Mouse (Mus musculus) midbrain, postnatal 0 days (tissue): ENCODE results near the gene Alpk1. TPM values are rescaled to one million over a fixed set of nuclear protein-coding genes. Genes with fewer than 3 reads are reported as not detected.

Source experiments
- ATAC-seq: fragments of 200-750 bp; cut with Nextera tagmentation; 2 replicates; pipeline ENCODE4 v1.8.0; 2017; ENCODE audit warnings: moderate number of reproducible peaks, mild to moderate bottlenecking, moderate TSS enrichment, moderate library complexity; ENCODE audit not compliant: low FRiP score
- DNase-seq: peaks from one replicate; pipeline ENCODE4 v3.0.0-alpha.2; 2015; ENCODE audit warnings: low spot score
- H3K27ac ChIP-seq: fragments of 300-500 bp; sonication (generic); 2 replicates; pipeline ENCODE4 v1.5.1; 2014; ENCODE audit warnings: low read depth, mild to moderate bottlenecking, low read length, mixed read lengths
- H3K27me3 ChIP-seq: fragments of 300-500 bp; sonication (generic); 2 replicates; pipeline ENCODE4 v1.6.1; 2014; ENCODE audit warnings: low read length, control low read depth, mixed read lengths; ENCODE audit not compliant: insufficient read depth
- H3K36me3 ChIP-seq: fragments of 300-500 bp; sonication (generic); 2 replicates; pipeline ENCODE4 v1.6.1; 2014; ENCODE audit warnings: low read length, control low read depth, mixed read lengths; ENCODE audit not compliant: insufficient read depth
- H3K4me1 ChIP-seq: fragments of 300-500 bp; sonication (generic); 2 replicates; pipeline ENCODE4 v1.6.1; 2014; ENCODE audit warnings: mild to moderate bottlenecking, control low read depth, antibody characterized with exemption, low read length, mixed read lengths; ENCODE audit not compliant: insufficient read depth
- H3K4me2 ChIP-seq: fragments of 300-500 bp; sonication (generic); 2 replicates; pipeline ENCODE4 v1.6.1; 2014; ENCODE audit warnings: low read depth, mild to moderate bottlenecking, low read length, mixed read lengths; ENCODE audit not compliant: poor library complexity, severe bottlenecking
- H3K4me3 ChIP-seq: fragments of 300-500 bp; sonication (generic); 2 replicates; pipeline ENCODE4 v1.5.1; 2014; ENCODE audit warnings: low read depth, mild to moderate bottlenecking, low read length, moderate library complexity
- H3K9ac ChIP-seq: fragments of 300-500 bp; sonication (generic); replicated peaks from 2 replicates; pipeline ENCODE4 v1.6.1; 2014; ENCODE audit warnings: mild to moderate bottlenecking, low read length, moderate library complexity, mixed read lengths; ENCODE audit not compliant: poor library complexity, severe bottlenecking
- H3K9me3 ChIP-seq: fragments of 300-500 bp; sonication (generic); 2 replicates; pipeline ENCODE4 v1.6.1; 2016; ENCODE audit warnings: low read length, control low read depth
- CTCF ChIP-seq: IDR thresholded peaks from 2 replicates; pipeline ENCODE4 v1.5.1; 2016; ENCODE audit warnings: antibody characterized with exemption, mild to moderate bottlenecking
- WGBS: fragments of 180-500 bp; shearing (Covaris S2); extraction: QIAGEN DNeasy Blood & Tissue Kit; methylation state at CpG from one replicate; pipeline ENCODE4 v1.1.7; 2014; 5-methylcytosine and 5-hydroxymethylcytosine counted together
- polyA plus RNA-seq: library from polyadenylated mRNA; unstranded; fragments of >200 nt; fragmentation: Nextera tagmentation; extraction: Ambion mirVana; gene quantifications from 2 replicates; pipeline ENCODE4 v1.2.1, GENCODE M21; 2015
- total RNA-seq: library from RNA; depleted of rRNA; stranded (reverse); fragments of >200 nt; gene quantifications from 2 replicates; pipeline ENCODE4 v1.2.3, GENCODE M21; 2014

Alpk1 gene
- total and polyA plus RNA-seq, 2 experiments from 2014 or later, result 0.25 to 0.60 TPM

DNA sequence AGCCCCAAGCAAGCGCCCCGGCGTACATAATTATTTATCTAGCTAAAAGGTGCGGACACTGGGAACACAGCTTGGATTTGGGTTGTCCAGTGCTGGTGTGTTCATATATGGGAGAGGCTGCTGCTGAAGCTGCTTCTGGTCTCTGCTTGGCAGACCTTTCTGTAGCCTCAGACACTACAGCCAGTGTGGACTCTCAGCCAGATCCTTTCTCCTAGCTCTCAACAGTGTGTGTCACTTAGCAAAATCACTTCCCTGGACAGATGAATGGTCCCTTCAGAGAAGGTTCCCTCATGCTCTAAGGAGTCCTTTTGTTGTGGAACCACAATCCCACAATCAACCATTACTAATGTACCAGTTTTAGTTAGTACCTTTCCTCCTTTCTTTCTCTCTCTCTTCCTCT is 21.5 kb downstream of the Alpk1 start:
- Histone ChIP-seq H3K27ac (no peak overlapping the region), H3K4me2 (no peak overlapping the region), H3K9ac (no peak overlapping the region), H3K4me1 (no peaks in the 10 kb centered on the region), H3K27me3 (peaks cover 54% of the 10 kb centered on the region), H3K9me3 (no peaks in the 10 kb centered on the region), H3K4me3 (no peak overlapping the region), H3K36me3 (no peaks in the 10 kb centered on the region)
- TF ChIP-seq CTCF, result no peak
- WGBS, result 56% methylated on average over 4 of the region's 4 CpGs
- no peak for DNase-seq
- ATAC-seq, result no peak

DNA sequence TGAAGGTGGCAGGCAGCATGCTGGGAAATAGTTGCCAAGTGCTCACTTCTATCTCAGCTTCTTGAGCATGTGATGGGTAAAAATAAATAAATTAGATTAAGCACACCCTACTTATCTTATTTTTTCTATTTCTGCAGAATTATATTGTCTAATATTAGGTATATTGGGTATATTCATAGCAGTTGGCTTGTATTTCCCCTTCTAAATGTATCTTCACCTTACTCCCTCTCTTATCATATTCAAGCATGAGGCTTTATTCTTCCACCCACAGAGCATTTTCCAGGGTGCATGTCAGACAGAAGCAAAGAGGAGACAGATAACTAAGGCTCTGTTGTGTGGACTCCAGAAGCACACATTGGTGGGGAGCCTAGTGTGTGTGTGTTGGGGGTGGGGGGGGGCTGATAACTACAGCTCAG is 22.4 kb downstream of the Alpk1 start:
- no peaks in the 10 kb centered on the region for H3K4me1 ChIP-seq
- no peaks in the 10 kb centered on the region for H3K36me3 ChIP-seq
- no peak for DNase-seq
- no peak for TF ChIP-seq CTCF
- ATAC-seq, result no peak
- no peak overlapping the region for H3K4me2 ChIP-seq
- H3K9me3 ChIP-seq, result no peaks in the 10 kb centered on the region
- H3K27me3 ChIP-seq, result peaks cover 54% of the 10 kb centered on the region
- no peak overlapping the region for H3K4me3 ChIP-seq
- no peak overlapping the region for H3K27ac ChIP-seq
- H3K9ac ChIP-seq, result no peak overlapping the region

DNA sequence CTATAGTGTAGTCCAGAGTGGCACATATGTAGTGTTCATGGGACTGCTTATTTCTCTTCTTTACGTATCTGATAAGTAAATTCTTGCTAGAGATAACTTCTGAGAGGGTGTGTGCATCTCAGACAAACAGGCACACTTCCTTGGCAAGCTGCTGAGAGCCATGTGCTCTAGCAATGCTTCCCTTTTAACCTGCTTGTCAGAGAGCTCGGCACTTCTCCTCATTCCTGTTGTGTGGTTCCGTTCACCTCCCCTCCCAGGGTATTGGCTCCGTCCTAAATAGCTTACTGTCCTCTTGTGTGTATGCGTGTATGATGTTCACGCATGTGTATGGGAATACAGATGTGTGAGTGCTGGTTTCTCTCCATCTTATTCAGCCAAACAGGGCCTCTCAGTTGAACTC is 23.9 kb downstream of the Alpk1 start:
- no peak for TF ChIP-seq CTCF
- H3K27ac ChIP-seq, result no peak overlapping the region
- H3K9ac ChIP-seq, result no peak overlapping the region
- no peaks in the 10 kb centered on the region for H3K4me1 ChIP-seq
- no peaks in the 10 kb centered on the region for H3K9me3 ChIP-seq
- no peak overlapping the region for H3K4me2 ChIP-seq
- H3K36me3 ChIP-seq, result no peaks in the 10 kb centered on the region
- ATAC-seq, result no peak
- no peak for DNase-seq
- peaks cover 52% of the 10 kb centered on the region for H3K27me3 ChIP-seq
- WGBS, result 89% methylated on average over 6 of the region's 6 CpGs
- no peak overlapping the region for H3K4me3 ChIP-seq

DNA sequence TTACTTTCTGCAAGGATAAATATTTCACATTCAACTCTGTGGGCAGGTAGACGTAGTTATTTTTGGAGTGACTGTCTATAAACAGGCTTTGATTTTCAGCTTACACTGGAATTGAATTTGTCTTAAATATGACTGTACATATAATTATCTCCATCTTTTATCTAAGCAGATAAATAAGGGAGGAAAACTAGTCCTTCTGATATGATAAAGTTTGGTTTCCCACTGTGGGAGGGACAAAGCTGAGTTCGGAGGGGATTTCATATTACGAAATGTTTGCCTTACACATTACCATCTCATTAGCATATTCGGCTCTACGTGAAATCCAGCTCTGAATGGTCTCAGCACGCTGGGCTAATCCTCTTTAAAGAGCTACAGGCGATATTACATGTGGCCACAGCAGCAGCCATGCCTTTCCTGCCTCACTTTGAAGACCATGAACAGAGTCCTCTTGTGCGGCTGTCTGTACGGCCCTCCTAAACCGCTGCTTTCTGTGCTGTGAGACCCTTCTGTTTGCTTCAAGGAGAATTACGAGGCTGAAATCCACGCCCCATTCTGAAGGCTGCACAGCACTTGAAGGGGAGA is 30.3 kb downstream of the Alpk1 start:
- Histone ChIP-seq H3K4me1 (peaks cover 8% of the 10 kb centered on the region; the same call in 1 of the 2 replicates), H3K36me3 (no peaks in the 10 kb centered on the region), H3K9ac (no peak overlapping the region), H3K4me3 (no peak overlapping the region; the same call in 1 of the 2 replicates), H3K4me2 (peak overlapping the region; percentile 51), H3K9me3 (no peaks in the 10 kb centered on the region), H3K27me3 (peaks cover 16% of the 10 kb centered on the region), H3K27ac (no peak overlapping the region)
- WGBS, result 5% methylated on average over 12 of the region's 12 CpGs
- no peak for TF ChIP-seq CTCF
- DNase-seq (peak; percentile 39), ATAC-seq (peak; percentile 50; the same call in 1 of the 2 replicates)

DNA sequence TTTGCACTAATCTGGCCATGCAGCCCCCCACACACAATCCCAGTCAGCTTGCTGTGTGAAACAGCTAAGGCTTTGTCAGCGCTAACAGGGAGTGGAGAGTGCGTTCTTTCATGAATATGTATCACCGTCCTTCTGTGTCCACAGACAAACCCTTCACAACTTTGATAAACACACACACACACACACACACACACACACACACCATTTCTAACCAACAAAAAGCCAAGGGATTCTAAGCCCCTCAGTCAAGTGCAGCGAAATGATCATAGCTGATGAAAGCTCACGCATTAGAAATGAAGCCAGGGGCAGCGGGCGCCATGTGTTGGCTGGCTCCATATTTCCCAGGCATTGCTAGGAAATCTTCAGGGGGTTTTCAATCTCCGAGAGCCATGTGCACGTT is 31.1 kb downstream of the Alpk1 start:
- WGBS, result 6% methylated on average over 9 of the region's 9 CpGs
- no peak overlapping the region for H3K27ac ChIP-seq

DNA sequence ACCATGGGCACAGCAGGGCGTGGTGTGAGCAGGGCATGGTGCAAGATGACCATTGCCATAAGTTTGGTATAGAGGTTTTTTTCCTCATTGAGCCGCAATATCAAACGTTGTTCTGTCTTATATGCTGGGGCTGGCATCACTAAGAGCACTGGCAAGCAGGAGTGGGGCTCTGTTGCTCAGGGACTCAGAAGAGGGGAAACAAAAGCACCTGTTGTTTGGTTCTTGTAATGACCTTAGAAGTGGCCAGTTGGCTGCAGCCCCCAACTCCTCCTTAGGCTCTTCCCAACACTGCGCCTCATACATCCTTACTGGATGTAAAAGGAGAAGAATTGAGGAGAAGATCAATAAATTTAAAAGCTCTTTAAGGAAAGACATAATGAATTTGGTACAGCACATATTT is 31.7 kb downstream of the Alpk1 start:
- Histone ChIP-seq H3K27me3 (peaks cover 12% of the 10 kb centered on the region), H3K9me3 (no peaks in the 10 kb centered on the region), H3K36me3 (no peaks in the 10 kb centered on the region), H3K27ac (no peak overlapping the region), H3K4me1 (peaks cover 8% of the 10 kb centered on the region; the same call in 1 of the 2 replicates), H3K4me2 (no peak overlapping the region), H3K9ac (no peak overlapping the region), H3K4me3 (no peak overlapping the region)
- no peak for ATAC-seq
- TF ChIP-seq CTCF, result no peak
- WGBS, result 27% methylated on average over 4 of the region's 4 CpGs
- no peak for DNase-seq

More for the DNA sequence above, 31.1 kb downstream of the Alpk1 start:
- Histone ChIP-seq H3K36me3 (no peaks in the 10 kb centered on the region), H3K9ac (0 out of 2 replicates have a peak overlapping the region, but pooled peaks have one; percentile 8), H3K4me3 (peak overlapping the region; percentile 17), H3K4me2 (peak overlapping the region; percentile 51), H3K4me1 (peaks cover 8% of the 10 kb centered on the region; the same call in 1 of the 2 replicates), H3K27me3 (peaks cover 13% of the 10 kb centered on the region), H3K9me3 (no peaks in the 10 kb centered on the region)
- DNase-seq (peak; percentile 26), ATAC-seq (0 out of 2 replicates have a peak, but pooled peaks have one; percentile 22)
- no peak for TF ChIP-seq CTCF
